Mouse (Mus musculus) embryonic facial prominence, embryonic 15.5 days (tissue): Measurements from ENCODE around the gene Sprr1b. TPM values are rescaled to one million over a fixed set of nuclear protein-coding genes. Genes with fewer than 3 reads are reported as not detected.
A peak's percentile ranks its signal among the peaks of the same experiment; 100 is the strongest.
"Not testable (repeated sequence)": the region's sequence is repeated elsewhere in the genome, so short reads cannot be mapped to it uniquely, and the experiment has no call there.

Experiments
- ATAC-seq: fragments of 200-750 bp; cut with Nextera tagmentation; 2 replicates; pipeline ENCODE4 v1.8.0; 2017; ENCODE audit warnings: low read depth, moderate TSS enrichment; ENCODE audit not compliant: insufficient number of reproducible peaks, low FRiP score, low TSS enrichment
- H3K27ac ChIP-seq: fragments of 300-500 bp; sonication (generic); replicated peaks from 2 replicates; pipeline ENCODE4 v1.5.1; 2015; ENCODE audit warnings: mild to moderate bottlenecking, inconsistent platforms
- H3K27me3 ChIP-seq: fragments of 300-500 bp; sonication (generic); 2 replicates; pipeline ENCODE4 v1.6.1; 2015; ENCODE audit warnings: inconsistent platforms
- H3K36me3 ChIP-seq: fragments of 300-500 bp; sonication (generic); 2 replicates; pipeline ENCODE4 v1.6.1; 2015; ENCODE audit warnings: mild to moderate bottlenecking, inconsistent platforms
- H3K4me1 ChIP-seq: fragments of 300-500 bp; sonication (generic); 2 replicates; pipeline ENCODE4 v1.6.1; 2015; ENCODE audit warnings: inconsistent platforms
- H3K4me2 ChIP-seq: fragments of 300-500 bp; sonication (generic); replicated peaks from 2 replicates; pipeline ENCODE4 v1.6.1; 2015; ENCODE audit warnings: mild to moderate bottlenecking, inconsistent platforms
- H3K4me3 ChIP-seq: fragments of 300-500 bp; sonication (generic); replicated peaks from 2 replicates; pipeline ENCODE4 v1.5.1; 2015; ENCODE audit warnings: mild to moderate bottlenecking, inconsistent platforms
- H3K9ac ChIP-seq: fragments of 300-500 bp; sonication (generic); 2 replicates; pipeline ENCODE4 v1.6.1; 2015; ENCODE audit warnings: inconsistent platforms
- H3K9me3 ChIP-seq: fragments of 300-500 bp; sonication (generic); replicated peaks from 2 replicates; pipeline ENCODE4 v1.6.1; 2016; ENCODE audit warnings: inconsistent platforms
- WGBS: fragments of 180-500 bp; shearing (Covaris S2); methylation state at CpG from one replicate; pipeline ENCODE4 v1.1.7; 2015; 5-methylcytosine and 5-hydroxymethylcytosine counted together
- polyA plus RNA-seq: library from polyadenylated mRNA; unstranded; fragments of >200 nt; fragmentation: Nextera tagmentation; extraction: Ambion mirVana; gene quantifications from 2 replicates; pipeline ENCODE4 v1.2.1, GENCODE M21; 2015

Gene Sprr1b
- 50.3 and 55.6 TPM in 2 replicates for polyA plus RNA-seq

DNA sequence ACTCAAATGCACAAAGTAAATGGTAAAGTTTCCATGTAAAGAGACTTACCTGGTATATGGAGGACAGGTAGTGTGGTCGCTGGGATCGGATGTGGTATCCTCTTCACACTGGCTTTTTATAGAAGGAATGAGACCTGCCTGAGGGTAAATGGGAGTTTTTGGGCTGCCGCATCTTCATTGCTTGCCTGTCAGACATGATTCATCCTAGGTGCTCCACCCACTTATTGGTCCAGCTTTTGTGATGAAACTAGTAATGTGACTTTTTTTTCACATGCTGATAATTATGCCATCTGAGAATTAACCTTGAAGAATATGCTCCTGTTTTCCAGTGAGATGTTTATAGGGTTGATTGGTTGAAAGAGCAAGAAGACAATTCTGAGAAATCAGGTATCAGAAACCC lies at the start of gene Sprr1b:
Gene Sprr1b, minus strand, starts transcription at position 101 of the 400 bp plus-strand sequence.
- H3K36me3 ChIP-seq, result no peaks in the 10 kb centered on the region
- WGBS, result 84% methylated on average over 3 of the region's 3 CpGs
- no peak within 1 kb of the TSS for H3K9ac ChIP-seq
- no peak within 1 kb of the TSS for H3K27ac ChIP-seq
- H3K9me3 ChIP-seq, result no peaks in the 10 kb centered on the region
- no peaks in the 10 kb centered on the region for H3K4me1 ChIP-seq
- no peak within 1 kb of the TSS for H3K4me3 ChIP-seq
- no peak within 1 kb of the TSS for H3K4me2 ChIP-seq
- no peak for ATAC-seq
- H3K27me3 ChIP-seq, result no peaks in the 10 kb centered on the region

DNA sequence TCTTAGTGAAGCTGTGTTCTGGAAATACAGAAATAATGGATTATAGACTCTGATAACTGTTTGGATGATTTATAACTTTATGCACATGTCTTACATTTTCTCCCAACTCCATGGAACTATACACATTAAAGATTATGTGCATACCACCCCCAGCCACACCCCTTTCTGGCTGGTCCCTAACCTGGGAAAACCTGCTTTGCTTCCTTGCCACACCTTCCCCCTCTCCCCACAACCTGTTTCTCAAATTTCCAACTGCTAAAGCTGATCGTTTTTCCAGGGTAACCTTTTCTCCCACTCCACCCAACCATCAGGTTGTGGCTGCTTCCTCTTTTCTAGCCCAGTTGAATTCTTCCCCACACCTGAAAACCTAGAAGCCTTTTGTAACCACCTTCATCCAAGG lies 47.7 kb upstream of the Sprr1b start:
- no peaks in the 10 kb centered on the region for H3K4me1 ChIP-seq
- H3K9me3 ChIP-seq, result no peaks in the 10 kb centered on the region
- H3K36me3 ChIP-seq, result no peaks in the 10 kb centered on the region
- H3K27ac ChIP-seq, result 0 out of 2 replicates have a peak overlapping the region, but pooled peaks have one; percentile 34
- no peaks in the 10 kb centered on the region for H3K27me3 ChIP-seq
- no peak overlapping the region for H3K9ac ChIP-seq
- ATAC-seq, result no peak; the same call in 1 of the 2 replicates
- H3K4me3 ChIP-seq, result no peak overlapping the region
- no peak overlapping the region for H3K4me2 ChIP-seq
- 22% methylated on average over 1 of the region's 1 CpGs for WGBS

DNA sequence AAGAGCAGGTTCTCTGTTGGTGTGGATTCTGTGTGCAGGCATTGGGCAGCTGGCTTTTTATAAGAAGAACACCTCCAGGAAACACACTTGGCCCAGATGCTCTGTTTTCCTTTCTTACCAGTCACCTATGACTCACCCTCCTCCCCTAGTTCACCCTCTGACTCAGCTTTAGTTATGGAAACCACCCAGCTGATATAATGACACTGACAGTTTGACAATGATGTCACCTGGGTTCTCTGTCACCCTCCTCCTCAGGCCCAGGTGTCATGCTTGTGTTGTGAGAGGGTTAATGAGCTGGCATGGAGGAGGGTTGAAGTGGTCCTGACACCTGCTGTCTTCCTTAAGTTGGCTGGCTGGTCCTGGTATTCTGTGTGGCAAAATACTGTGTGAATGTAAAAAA lies 47.3 kb upstream of the Sprr1b start, which contains the start of gene Sprr1a:
Gene Sprr1a, minus strand, starts transcription at position 33 of the 400 bp plus-strand sequence.
- 0 out of 2 replicates have a peak within 1 kb of the TSS, but pooled peaks have one; percentile 34 for H3K27ac ChIP-seq
- H3K4me1 ChIP-seq, result no peaks in the 10 kb centered on the region
- no peaks in the 10 kb centered on the region for H3K9me3 ChIP-seq
- no peaks in the 10 kb centered on the region for H3K36me3 ChIP-seq
- H3K9ac ChIP-seq, result no peak within 1 kb of the TSS
- H3K27me3 ChIP-seq, result no peaks in the 10 kb centered on the region
- H3K4me3 ChIP-seq, result no peak within 1 kb of the TSS
- H3K4me2 ChIP-seq, result no peak within 1 kb of the TSS
- ATAC-seq, result no peak

DNA sequence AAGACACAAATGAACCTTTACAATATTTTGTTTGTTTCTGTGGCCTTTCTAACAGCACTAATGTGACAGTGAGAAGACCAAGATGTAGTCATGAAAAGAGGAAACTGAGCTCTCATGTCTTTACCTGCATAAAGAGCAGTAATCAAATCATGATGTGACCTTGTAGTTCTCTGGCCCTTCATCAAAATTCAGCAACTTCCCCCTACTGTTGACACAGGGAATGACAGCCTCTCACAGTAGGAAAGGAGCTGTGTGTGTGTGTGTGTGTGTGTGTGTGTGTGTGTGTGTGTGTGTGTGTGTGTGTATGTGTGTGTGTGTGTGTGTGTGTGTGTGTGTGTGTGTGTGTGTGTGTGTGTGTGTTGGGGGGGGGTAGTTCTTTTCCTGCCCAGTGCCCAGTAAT lies 42.7 kb upstream of the Sprr1b start:
- not testable (repeated sequence) for H3K9ac ChIP-seq, H3K36me3 ChIP-seq, H3K4me1 ChIP-seq, H3K27me3 ChIP-seq, ATAC-seq, H3K4me2 ChIP-seq, H3K27ac ChIP-seq, H3K9me3 ChIP-seq, H3K4me3 ChIP-seq

DNA sequence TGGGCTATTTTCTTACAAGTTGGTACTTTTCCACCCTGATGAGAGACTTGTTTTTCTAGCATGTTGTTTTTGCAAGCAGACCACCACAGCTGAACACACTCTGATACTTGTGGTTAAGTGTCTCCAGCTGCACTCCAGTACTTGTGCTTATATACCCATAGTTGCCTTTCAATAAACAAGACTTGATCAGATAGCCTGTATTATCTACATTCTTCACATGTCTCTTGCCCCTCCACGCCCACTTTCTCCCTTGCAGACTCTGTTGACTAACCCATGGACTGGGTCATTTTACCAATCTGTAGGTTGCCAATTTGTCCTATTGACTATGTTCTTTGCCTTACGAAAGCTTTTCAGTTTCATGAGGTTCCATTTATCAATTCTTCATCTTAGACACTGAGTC lies 31.5 kb upstream of the Sprr1b start:
- 87% methylated on average over 2 of the region's 2 CpGs for WGBS
- Histone ChIP-seq H3K27ac (no peak overlapping the region), H3K9me3 (no peaks in the 10 kb centered on the region), H3K27me3 (no peaks in the 10 kb centered on the region), H3K4me1 (no peaks in the 10 kb centered on the region), H3K4me2 (no peak overlapping the region), H3K9ac (no peak overlapping the region), H3K36me3 (no peaks in the 10 kb centered on the region), H3K4me3 (no peak overlapping the region)
- ATAC-seq, result no peak

DNA sequence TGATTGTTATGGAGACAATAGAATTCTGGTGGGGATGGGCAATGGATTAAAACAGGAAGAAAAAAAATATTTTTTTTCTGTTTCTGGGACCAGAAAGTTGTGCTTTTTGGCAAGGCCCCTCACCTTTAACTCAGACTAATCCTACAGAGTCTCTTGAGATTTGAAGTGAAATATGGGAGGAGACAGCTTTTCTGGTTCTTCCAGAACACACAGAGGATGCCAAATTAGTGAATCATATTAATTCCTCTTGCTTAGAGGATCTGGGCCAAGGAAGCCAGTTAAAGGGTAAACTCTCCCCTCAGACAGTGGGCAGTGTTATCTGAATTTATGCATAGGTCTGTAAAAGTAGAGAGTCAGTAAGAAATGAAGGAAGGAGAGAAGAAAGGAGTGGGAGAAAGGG lies 28.8 kb upstream of the Sprr1b start:
- no peak for ATAC-seq
- H3K4me1 ChIP-seq, result no peaks in the 10 kb centered on the region

DNA sequence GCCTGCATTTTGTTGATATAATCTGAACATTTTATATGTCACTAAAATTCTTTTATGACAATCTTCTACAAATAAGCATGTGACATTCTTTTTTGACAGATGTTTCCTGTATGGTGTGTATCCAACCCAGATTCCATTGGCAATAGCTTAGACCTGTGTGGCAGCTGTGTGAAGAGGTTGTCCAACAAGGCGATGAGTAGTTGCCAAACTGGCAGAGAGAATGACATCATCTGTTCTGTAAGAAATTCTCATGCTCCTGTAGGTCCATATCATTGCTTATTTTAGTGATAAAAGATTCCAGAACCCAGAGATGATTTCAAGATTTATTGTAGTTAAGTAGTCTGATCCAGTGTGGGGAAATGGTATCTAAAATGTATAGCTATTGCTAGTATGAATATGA lies 28.0 kb upstream of the Sprr1b start:
- H3K27ac ChIP-seq, result no peak overlapping the region
- no peak overlapping the region for H3K9ac ChIP-seq
- H3K36me3 ChIP-seq, result no peaks in the 10 kb centered on the region
- H3K4me2 ChIP-seq, result no peak overlapping the region
- no peaks in the 10 kb centered on the region for H3K9me3 ChIP-seq
- WGBS, result 70% methylated on average over 1 of the region's 1 CpGs
- no peaks in the 10 kb centered on the region for H3K4me1 ChIP-seq
- no peaks in the 10 kb centered on the region for H3K27me3 ChIP-seq
- no peak overlapping the region for H3K4me3 ChIP-seq
- ATAC-seq, result no peak

More for the DNA sequence above, 28.8 kb upstream of the Sprr1b start:
- H3K27ac ChIP-seq, result no peak overlapping the region
- no peaks in the 10 kb centered on the region for H3K36me3 ChIP-seq
- no peak overlapping the region for H3K4me3 ChIP-seq
- H3K27me3 ChIP-seq, result no peaks in the 10 kb centered on the region
- H3K4me2 ChIP-seq, result no peak overlapping the region
- H3K9ac ChIP-seq, result no peak overlapping the region
- H3K9me3 ChIP-seq, result no peaks in the 10 kb centered on the region

DNA sequence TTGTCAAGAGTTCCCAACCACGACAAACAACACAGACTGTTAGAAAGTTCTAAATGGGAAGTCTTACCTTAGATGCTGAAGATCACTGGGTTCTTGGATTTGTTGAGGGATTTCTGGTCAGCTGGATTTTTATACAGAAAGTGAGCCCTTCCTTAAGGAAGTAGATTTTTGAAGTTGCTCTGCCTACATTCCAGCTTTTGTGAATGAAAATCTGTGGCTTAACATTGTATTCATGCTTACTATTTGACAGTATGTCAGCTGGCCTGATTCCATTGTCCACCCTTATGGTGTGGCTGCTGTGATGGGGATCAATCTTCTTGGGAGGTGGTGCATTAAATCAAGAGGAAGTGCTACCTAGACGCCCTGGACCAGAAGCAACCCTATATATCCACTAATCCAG lies 20.0 kb upstream of the Sprr1b start, which contains the start of gene Sprr3:
Gene Sprr3, minus strand, starts transcription at position 101 of the 400 bp plus-strand sequence.
- Histone ChIP-seq H3K27me3 (no peaks in the 10 kb centered on the region), H3K9me3 (no peaks in the 10 kb centered on the region), H3K4me2 (no peak within 1 kb of the TSS), H3K4me1 (no peaks in the 10 kb centered on the region), H3K27ac (no peak within 1 kb of the TSS), H3K9ac (no peak within 1 kb of the TSS), H3K36me3 (no peaks in the 10 kb centered on the region), H3K4me3 (no peak within 1 kb of the TSS)
- 66% methylated on average over 2 of the region's 2 CpGs for WGBS
- ATAC-seq, result no peak

DNA sequence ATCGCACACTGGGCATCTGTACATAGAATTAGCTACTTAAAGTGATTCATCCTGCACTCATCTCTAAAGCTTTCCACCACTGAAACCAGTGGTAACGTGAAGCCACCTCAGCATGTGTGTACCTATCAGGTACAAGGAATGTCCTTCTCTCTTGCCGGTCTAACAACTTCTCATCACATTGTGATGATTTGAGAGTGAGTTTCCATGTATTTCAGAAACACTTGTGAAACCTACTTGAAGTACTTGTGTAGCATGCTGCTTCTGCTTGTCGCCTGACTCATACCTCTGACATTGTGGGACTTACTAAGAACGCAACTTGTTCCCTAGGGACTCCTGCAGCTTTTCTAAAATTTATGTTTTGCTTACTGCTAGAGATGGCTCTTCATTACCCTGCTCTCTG lies 16.6 kb upstream of the Sprr1b start:
- no peaks in the 10 kb centered on the region for H3K36me3 ChIP-seq
- H3K4me2 ChIP-seq, result no peak overlapping the region
- H3K4me1 ChIP-seq, result no peaks in the 10 kb centered on the region
- WGBS, result 80% methylated on average over 5 of the region's 5 CpGs
- H3K4me3 ChIP-seq, result no peak overlapping the region
- H3K9ac ChIP-seq, result no peak overlapping the region
- no peak for ATAC-seq
- H3K9me3 ChIP-seq, result no peaks in the 10 kb centered on the region
- no peaks in the 10 kb centered on the region for H3K27me3 ChIP-seq
- no peak overlapping the region for H3K27ac ChIP-seq

DNA sequence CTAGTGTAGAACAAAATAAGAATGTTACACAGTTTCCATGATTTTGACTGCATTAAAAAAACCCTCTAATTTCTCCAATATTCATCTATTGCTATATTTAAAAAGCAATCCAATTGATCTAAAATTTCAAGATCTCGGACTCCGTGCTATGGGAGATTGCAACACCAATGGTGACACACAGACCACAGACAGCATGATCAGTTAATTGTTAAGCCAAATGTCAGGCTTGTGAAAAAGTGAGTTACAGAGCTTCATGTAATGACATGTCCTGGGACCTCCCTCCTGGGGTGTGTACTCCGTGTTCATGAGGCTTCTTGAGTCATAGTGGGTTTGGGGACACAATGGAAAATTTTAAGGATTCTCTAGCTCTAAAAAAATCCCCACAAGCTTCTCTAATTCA lies 1.6 kb upstream of the Sprr1b start:
- Histone ChIP-seq H3K27me3 (no peaks in the 10 kb centered on the region), H3K36me3 (no peaks in the 10 kb centered on the region), H3K9me3 (no peaks in the 10 kb centered on the region), H3K27ac (no peak overlapping the region), H3K4me3 (no peak overlapping the region), H3K4me1 (no peaks in the 10 kb centered on the region), H3K4me2 (no peak overlapping the region), H3K9ac (no peak overlapping the region)
- ATAC-seq, result no peak
- WGBS, result 69% methylated on average over 3 of the region's 3 CpGs

DNA sequence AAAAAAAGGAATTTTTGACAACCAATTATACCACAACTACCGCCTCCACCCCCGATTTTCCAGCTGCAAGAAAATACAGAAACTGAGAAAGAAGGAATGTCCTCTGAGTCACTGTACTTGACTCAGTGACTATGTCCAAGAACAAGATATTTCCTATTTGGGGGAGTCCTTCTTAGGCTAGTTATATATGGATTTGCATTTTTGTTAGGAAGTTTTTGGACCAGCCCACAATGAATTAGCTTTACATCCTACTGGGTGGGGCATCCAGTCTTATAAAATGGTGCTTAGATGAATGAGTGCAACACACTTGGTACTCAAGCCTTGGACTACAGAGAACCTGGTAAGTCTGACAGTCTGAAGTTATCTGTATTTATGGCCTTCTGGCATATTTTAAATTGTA lies 6.3 kb downstream of the Sprr1b start, which contains the start of gene Sprr2k:
Gene Sprr2k, plus strand, starts transcription at position 301 of the 400 bp plus-strand sequence.
- H3K4me1 ChIP-seq, result no peaks in the 10 kb centered on the region
- H3K9me3 ChIP-seq, result no peaks in the 10 kb centered on the region
- H3K4me2 ChIP-seq, result no peak within 1 kb of the TSS
- H3K27ac ChIP-seq, result no peak within 1 kb of the TSS
- H3K36me3 ChIP-seq, result no peaks in the 10 kb centered on the region
- H3K9ac ChIP-seq, result no peak within 1 kb of the TSS
- H3K27me3 ChIP-seq, result no peaks in the 10 kb centered on the region
- no peak within 1 kb of the TSS for H3K4me3 ChIP-seq
- WGBS, result 72% methylated on average over 2 of the region's 2 CpGs
- ATAC-seq, result no peak

DNA sequence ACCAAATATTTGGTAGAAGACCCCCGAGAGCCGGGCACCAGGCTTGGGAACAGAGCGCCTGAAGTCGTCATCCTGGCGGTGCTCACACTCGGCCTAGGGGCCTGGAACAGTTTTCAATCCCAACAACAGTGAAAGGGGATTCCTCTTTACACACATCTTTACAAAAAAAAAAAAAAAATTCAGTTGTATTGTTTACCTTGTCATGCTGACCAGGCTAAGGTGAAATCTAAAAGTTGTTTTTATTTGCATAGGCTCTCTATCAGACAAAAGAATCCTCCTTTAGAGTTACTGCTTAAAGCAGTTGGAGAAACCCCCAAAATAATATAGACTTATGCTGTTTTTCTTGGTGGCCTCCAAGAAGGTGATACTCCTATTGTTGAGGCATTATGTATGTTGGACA lies 9.3 kb downstream of the Sprr1b start, which contains the start of gene Gm9774:
Gene Gm9774, minus strand, starts transcription at position 101 of the 400 bp plus-strand sequence.
- Histone ChIP-seq H3K4me3 (no peak within 1 kb of the TSS), H3K4me2 (no peak within 1 kb of the TSS), H3K9ac (no peak within 1 kb of the TSS), H3K4me1 (no peaks in the 10 kb centered on the region), H3K27ac (no peak within 1 kb of the TSS), H3K9me3 (no peaks in the 10 kb centered on the region), H3K27me3 (no peaks in the 10 kb centered on the region), H3K36me3 (no peaks in the 10 kb centered on the region)
- no peak for ATAC-seq
- WGBS, result 89% methylated on average over 6 of the region's 6 CpGs
